Mouse (Mus musculus) lung, postnatal 0 days (tissue): Measurements from ENCODE around the gene Krtap28-10. TPM values are rescaled to one million over a fixed set of nuclear protein-coding genes. Genes with fewer than 3 reads are reported as not detected.

ENCODE experiments used
- ATAC-seq: fragments of 200-750 bp; cut with Nextera tagmentation; 2 replicates; pipeline ENCODE4 v1.8.0; 2017; ENCODE audit warnings: moderate library complexity
- DNase-seq: peaks from one replicate; pipeline ENCODE4 v3.0.0-alpha.2; 2016; ENCODE audit warnings: low spot score
- H3K27ac ChIP-seq: fragments of 300-500 bp; sonication (generic); 2 replicates; pipeline ENCODE4 v1.5.1; 2014; ENCODE audit warnings: antibody characterized with exemption, mild to moderate bottlenecking, low read length, mixed read lengths
- H3K27me3 ChIP-seq: fragments of 300-500 bp; sonication (generic); replicated peaks from 2 replicates; pipeline ENCODE4 v1.6.1; 2014; ENCODE audit warnings: low read length, mixed read lengths; ENCODE audit not compliant: insufficient read depth
- H3K36me3 ChIP-seq: fragments of 300-500 bp; sonication (generic); 2 replicates; pipeline ENCODE4 v1.6.1; 2014; ENCODE audit warnings: low read length, mixed read lengths; ENCODE audit not compliant: insufficient read depth
- H3K4me1 ChIP-seq: fragments of 300-500 bp; sonication (generic); 2 replicates; pipeline ENCODE4 v1.6.1; 2014; ENCODE audit warnings: antibody characterized with exemption, low read depth, low read length, mixed read lengths; ENCODE audit not compliant: insufficient read depth
- H3K4me2 ChIP-seq: fragments of 300-500 bp; sonication (generic); replicated peaks from 2 replicates; pipeline ENCODE4 v1.6.1; 2014; ENCODE audit warnings: low read depth, mild to moderate bottlenecking, low read length, moderate library complexity, mixed read lengths
- H3K4me3 ChIP-seq: fragments of 300-500 bp; sonication (generic); 2 replicates; pipeline ENCODE4 v1.5.1; 2014; ENCODE audit warnings: low read depth, low read length
- H3K9ac ChIP-seq: fragments of 300-500 bp; sonication (generic); replicated peaks from 2 replicates; pipeline ENCODE4 v1.6.1; 2014; ENCODE audit warnings: low read depth, mild to moderate bottlenecking
- H3K9me3 ChIP-seq: fragments of 300-500 bp; sonication (generic); 2 replicates; pipeline ENCODE4 v1.6.1; 2016; ENCODE audit warnings: low read length, mixed read lengths
- CTCF ChIP-seq: IDR thresholded peaks from 2 replicates; pipeline ENCODE4 v1.5.1; 2016; ENCODE audit warnings: antibody characterized with exemption, mild to moderate bottlenecking
- EP300 ChIP-seq: IDR thresholded peaks from 2 replicates; pipeline ENCODE4 v1.6.1; 2016; ENCODE audit warnings: antibody characterized with exemption, mild to moderate bottlenecking, control low read depth
- WGBS: fragments of 180-500 bp; shearing (Covaris S2); extraction: QIAGEN DNeasy Blood & Tissue Kit; methylation state at CpG from one replicate; pipeline ENCODE4 v1.1.7; 2014; 5-methylcytosine and 5-hydroxymethylcytosine counted together
- polyA plus RNA-seq: library from polyadenylated mRNA; unstranded; fragments of >200 nt; fragmentation: Nextera tagmentation; extraction: Ambion mirVana; gene quantifications from 2 replicates; pipeline ENCODE4 v1.2.1, GENCODE M21; 2015

Krtap28-10 gene
- polyA plus RNA-seq, 1 experiment from 2014 or later: not detected

DNA sequence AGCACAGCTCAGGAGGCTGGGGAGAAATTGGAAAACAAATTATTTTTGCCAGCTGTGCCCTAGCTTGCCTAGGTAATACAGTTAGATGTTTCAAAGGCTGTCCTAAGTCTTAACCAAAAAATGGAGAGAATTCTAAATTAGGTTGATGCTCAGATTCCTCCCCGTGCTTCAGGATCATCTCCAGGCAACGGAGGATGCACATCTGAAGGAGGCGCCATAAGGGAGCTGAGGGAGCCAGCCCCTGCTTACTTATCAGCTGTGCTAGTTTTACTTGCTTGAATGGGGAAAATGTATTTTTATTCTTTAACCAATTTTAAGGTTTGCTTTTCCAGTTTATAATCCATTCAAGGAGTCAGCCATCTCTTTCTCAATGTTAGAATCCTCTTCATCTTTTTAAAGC lies 48.3 kb downstream of the Krtap28-10 start:
- Histone ChIP-seq H3K4me2 (no peak overlapping the region), H3K4me1 (no peaks in the 10 kb centered on the region), H3K9ac (no peak overlapping the region), H3K9me3 (no peaks in the 10 kb centered on the region), H3K27ac (no peak overlapping the region), H3K36me3 (no peaks in the 10 kb centered on the region), H3K27me3 (no peaks in the 10 kb centered on the region), H3K4me3 (no peak overlapping the region)
- 79% methylated on average over 3 of the region's 3 CpGs for WGBS
- ATAC-seq (no peak), DNase-seq (no peak)
- no peak for TF ChIP-seq CTCF
- no peak for TF ChIP-seq EP300

DNA sequence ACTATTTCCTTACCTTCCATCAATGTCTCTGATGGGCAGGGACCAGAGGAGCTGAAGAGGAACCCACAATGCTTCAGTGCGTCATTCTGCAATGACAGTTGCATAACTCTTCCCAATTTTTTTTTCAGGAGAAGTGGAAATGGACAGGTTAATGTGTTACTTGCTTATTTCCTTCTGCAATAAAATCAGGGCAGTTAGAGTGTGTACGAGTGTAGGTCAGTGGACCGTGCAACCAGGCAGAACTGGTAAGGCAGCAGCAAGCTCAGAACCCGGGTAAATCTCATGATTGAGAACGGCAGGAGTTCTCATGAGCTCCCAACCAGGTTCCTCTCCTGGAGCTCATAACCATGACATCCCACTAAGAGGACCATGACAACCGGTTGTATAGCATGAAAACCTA lies 50.2 kb downstream of the Krtap28-10 start:
- Histone ChIP-seq H3K4me1 (no peaks in the 10 kb centered on the region), H3K4me3 (no peak overlapping the region), H3K4me2 (no peak overlapping the region), H3K27me3 (no peaks in the 10 kb centered on the region), H3K27ac (no peak overlapping the region), H3K36me3 (no peaks in the 10 kb centered on the region), H3K9me3 (no peaks in the 10 kb centered on the region), H3K9ac (no peak overlapping the region)
- no peak for TF ChIP-seq CTCF
- TF ChIP-seq EP300: no peak
- ATAC-seq (no peak), DNase-seq (no peak)
- 88% methylated on average over 6 of the region's 6 CpGs for WGBS

DNA sequence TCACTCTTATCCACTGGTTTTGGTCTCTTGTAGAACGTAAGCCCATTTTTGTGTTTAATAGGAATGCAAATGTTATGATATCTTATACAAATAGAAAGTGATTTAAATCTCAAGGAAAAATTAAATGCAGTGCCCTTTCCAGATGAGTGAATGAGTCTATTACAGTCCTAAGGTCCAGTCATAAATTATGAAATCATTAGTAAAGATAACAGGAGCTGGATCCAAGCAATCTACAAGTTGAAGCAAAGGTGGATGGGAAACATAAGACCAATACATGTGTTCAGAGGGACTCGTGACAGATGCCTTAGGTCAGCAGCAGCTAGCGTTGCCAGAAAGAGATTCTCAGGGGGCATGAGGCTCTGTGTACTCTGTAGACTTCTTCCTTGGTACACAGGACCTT lies 50.7 kb downstream of the Krtap28-10 start:
- no peaks in the 10 kb centered on the region for H3K27me3 ChIP-seq
- no peak overlapping the region for H3K4me3 ChIP-seq
- WGBS: 77% methylated on average over 3 of the region's 3 CpGs
- DNase-seq (no peak), ATAC-seq (no peak)
- TF ChIP-seq EP300: no peak
- no peak for TF ChIP-seq CTCF
- H3K9ac ChIP-seq: no peak overlapping the region
- no peaks in the 10 kb centered on the region for H3K36me3 ChIP-seq
- H3K4me2 ChIP-seq: no peak overlapping the region
- H3K4me1 ChIP-seq: no peaks in the 10 kb centered on the region
- H3K9me3 ChIP-seq: no peaks in the 10 kb centered on the region
- no peak overlapping the region for H3K27ac ChIP-seq

Other genes starting within 250 kb of the Krtap28-10 start
- gene Agfg1, start 203.0 kb downstream of the Krtap28-10 start, polyA plus RNA-seq: 28.3 and 34.8 TPM in 2 replicates
- not detected in 2 replicates for gene A030005L19Rik, start 129.2 kb downstream of the Krtap28-10 start, polyA plus RNA-seq
- gene A030014E15Rik, start 117.6 kb downstream of the Krtap28-10 start, polyA plus RNA-seq: not detected in 2 replicates
- not detected in 2 replicates for gene Gm6217, start 111.1 kb downstream of the Krtap28-10 start, polyA plus RNA-seq
- gene A030003K21Rik, start 99.1 kb downstream of the Krtap28-10 start, polyA plus RNA-seq: not detected in 2 replicates
- gene Gm7544, start 86.5 kb downstream of the Krtap28-10 start, polyA plus RNA-seq: not detected in 2 replicates
- gene Gm47955, start 82.2 kb downstream of the Krtap28-10 start, polyA plus RNA-seq: not detected in 2 replicates
- gene Gm47959, start 41.9 kb downstream of the Krtap28-10 start, polyA plus RNA-seq: not detected in 2 replicates
- gene Slc19a3, start 4.0 kb downstream of the Krtap28-10 start, polyA plus RNA-seq: 2.1 and 2.5 TPM in 2 replicates
- gene Gm47969, start 2.5 kb upstream of the Krtap28-10 start, polyA plus RNA-seq: 0.45 and 1.0 TPM in 2 replicates
- gene A030005K14Rik, start 16.9 kb upstream of the Krtap28-10 start, polyA plus RNA-seq: not detected in 2 replicates
- 0.16 TPM in 1 of 2 replicates, not detected in the other for gene Krtap28-13, start 18.4 kb upstream of the Krtap28-10 start, polyA plus RNA-seq
- 0.37 and 41.3 TPM in 2 replicates for gene Ccl20, start 74.3 kb upstream of the Krtap28-10 start, polyA plus RNA-seq
- 1.1 and 2.3 TPM in 2 replicates for gene Daw1, start 117.3 kb upstream of the Krtap28-10 start, polyA plus RNA-seq